Mouse (Mus musculus): Measurements from ENCODE around the gene Lrg1.

The Lrg1 gene

GRCm38 (mm10) chr17:56077523-56077922 is 44.3 kb downstream of the Lrg1 start:
- no peak for DNase-seq (ENCODE audit: low spot score in 2 of 2)

- DNase-seq (ENCODE audit: low spot score in 2 of 2), result peak; percentile 94 to 97
Measured at GRCm38 (mm10) chr17:56074827-56075208, 47.0 kb downstream of the Lrg1 start, which contains the start of gene Ubxn6. Gene Ubxn6 (minus strand): TSS chr17:56075028.

GRCm38 (mm10) chr17:56074097-56074826 is 47.5 kb downstream of the Lrg1 start:
- peak; percentile 87 to 93 for DNase-seq (ENCODE audit: low spot score in 2 of 2)

GRCm38 (mm10) chr17:56072243-56072642 is 49.6 kb downstream of the Lrg1 start:
- DNase-seq (ENCODE audit: low spot score in 2 of 2), result no peak

GRCm38 (mm10) chr17:56071126-56071525 is 50.7 kb downstream of the Lrg1 start:
- DNase-seq (ENCODE audit: low spot score in 2 of 2), result no peak

All from spleen, postnatal 4 days (tissue).